Mouse (Mus musculus) CH12.LX (cell line): ENCODE results near the gene E130208F15Rik. TPM values are rescaled to one million over a fixed set of nuclear protein-coding genes. Genes with fewer than 3 reads are reported as not detected.

ENCODE experiments used
- DNase-seq: peaks from one replicate; pipeline ENCODE4 v3.0.0-alpha.2; 2013; ENCODE audit errors: extremely low read depth
- H3K27ac ChIP-seq: 2 replicates; pipeline ENCODE4 v1.5.1; 2012; ENCODE audit warnings: low read depth, mild to moderate bottlenecking, control low read depth, moderate library complexity; ENCODE audit not compliant: insufficient read depth
- H3K27me3 ChIP-seq: replicated peaks from 2 replicates; pipeline ENCODE3; 2012; ENCODE audit warnings: inconsistent platforms
- H3K36me3 ChIP-seq, 2 experiments: replicated peaks in 1 of 2; 2 replicates each; pipeline versions ENCODE3 to v1.6.1; 2012; ENCODE audit warnings: inconsistent platforms in 1 of 2, low read length in 1 of 2, mild to moderate bottlenecking in 1 of 2, mixed read lengths in 1 of 2, moderate library complexity in 1 of 2; ENCODE audit not compliant: control insufficient read depth in 1 of 2, insufficient read depth in 1 of 2
- H3K4me1 ChIP-seq, 2 experiments: 2 replicates each; pipeline ENCODE4 v1.6.1; 2012; ENCODE audit warnings: inconsistent platforms in 1 of 2, moderate library complexity in 1 of 2; ENCODE audit not compliant: insufficient read depth in 2 of 2, control insufficient read depth in 1 of 2
- H3K4me2 ChIP-seq: 2 replicates; pipeline ENCODE4 v1.6.1; 2012; ENCODE audit warnings: low read depth, mild to moderate bottlenecking, control low read depth; ENCODE audit not compliant: poor library complexity, insufficient read depth, severe bottlenecking
- H3K4me3 ChIP-seq, 3 experiments: fragments of 150-350 bp in 1 of 3; sonication (generic) in 1 of 3; replicated peaks in 1 of 3; 2 replicates each; pipeline versions ENCODE3 to v1.5.1; 2011 to 2012; ENCODE audit warnings: low read depth in 2 of 3, low read length in 2 of 3, mild to moderate bottlenecking in 2 of 3, moderate library complexity in 2 of 3, control low read depth in 1 of 3, improper control_type of control experiment in 1 of 3, inconsistent platforms in 1 of 3, mixed read lengths in 1 of 3; ENCODE audit not compliant: poor library complexity in 1 of 3
- H3K79me2 ChIP-seq: replicated peaks from 2 replicates; pipeline ENCODE4 v1.6.1; 2012; ENCODE audit warnings: mild to moderate bottlenecking, moderate library complexity; ENCODE audit not compliant: control insufficient read depth, poor library complexity, insufficient read depth, severe bottlenecking; ENCODE audit errors: extremely low read depth
- H3K9ac ChIP-seq: 2 replicates; pipeline ENCODE4 v1.6.1; 2012; ENCODE audit warnings: low read depth, mild to moderate bottlenecking, control low read depth, moderate library complexity; ENCODE audit not compliant: insufficient read depth
- H3K9me3 ChIP-seq: replicated peaks from 2 replicates; pipeline ENCODE3; 2012; ENCODE audit warnings: low read length, inconsistent platforms, mixed read lengths
- BHLHE40 ChIP-seq: IDR thresholded peaks from 2 replicates; pipeline ENCODE4 v1.6.1; 2011; ENCODE audit warnings: mild to moderate bottlenecking, low read depth, low read length, improper control_type of control experiment
- CHD1 ChIP-seq: IDR thresholded peaks from 2 replicates; pipeline ENCODE4 v1.6.1; 2012; ENCODE audit warnings: low read depth, low read length, improper control_type of control experiment, inconsistent platforms
- CHD2 ChIP-seq: IDR thresholded peaks from 2 replicates; pipeline ENCODE4 v1.6.1; 2011; ENCODE audit warnings: low read length, improper control_type of control experiment
- CTCF ChIP-seq, 2 experiments: IDR thresholded peaks in 1 of 2; conservative IDR thresholded peaks in 1 of 2; 2 replicates each; pipeline ENCODE4 v1.5.1; 2011 to 2012; ENCODE audit warnings: low read depth in 2 of 2, low read length in 2 of 2, improper control_type of control experiment in 1 of 2, inconsistent platforms in 1 of 2, mild to moderate bottlenecking in 1 of 2, moderate library complexity in 1 of 2
- E2F4 ChIP-seq: IDR thresholded peaks from 2 replicates; pipeline ENCODE4 v1.6.1; 2011; ENCODE audit warnings: low read depth, low read length, improper control_type of control experiment; ENCODE audit not compliant: insufficient replicate concordance
- ELF1 ChIP-seq: IDR thresholded peaks from 2 replicates; pipeline ENCODE4 v1.6.1; 2014; ENCODE audit warnings: low read depth, mild to moderate bottlenecking, inconsistent platforms, low read length, improper control_type of control experiment
- ETS1 ChIP-seq: conservative IDR thresholded peaks from 2 replicates; pipeline ENCODE4 v1.6.1; 2012; ENCODE audit warnings: low read depth, mild to moderate bottlenecking, inconsistent platforms, low read length, improper control_type of control experiment, moderate library complexity
- IRF4 ChIP-seq: IDR thresholded peaks from 2 replicates; pipeline ENCODE4 v1.6.1; 2014; ENCODE audit warnings: low read depth, mild to moderate bottlenecking, inconsistent platforms, low read length, improper control_type of control experiment
- JUND ChIP-seq: conservative IDR thresholded peaks from 2 replicates; pipeline ENCODE4 v1.6.1; 2011; ENCODE audit warnings: low read depth, low read length, improper control_type of control experiment
- MAX ChIP-seq: IDR thresholded peaks from 2 replicates; pipeline ENCODE4 v1.6.1; 2011; ENCODE audit warnings: low read length, improper control_type of control experiment
- MAZ ChIP-seq: IDR thresholded peaks from 2 replicates; pipeline ENCODE4 v1.6.1; 2012; ENCODE audit warnings: low read depth, mild to moderate bottlenecking, inconsistent platforms, low read length, improper control_type of control experiment, moderate library complexity
- MYC ChIP-seq: IDR thresholded peaks from 2 replicates; pipeline ENCODE4 v1.6.1; 2011; ENCODE audit warnings: low read depth, mild to moderate bottlenecking, improper control_type of control experiment, low read length
- NELFE ChIP-seq: IDR thresholded peaks from 2 replicates; pipeline ENCODE4 v1.6.1; 2011; ENCODE audit warnings: low read depth, low read length, improper control_type of control experiment
- NRF1 ChIP-seq: IDR thresholded peaks from 2 replicates; pipeline ENCODE4 v1.6.1; 2014; ENCODE audit warnings: low read depth, mild to moderate bottlenecking, inconsistent platforms, low read length, improper control_type of control experiment, moderate library complexity
- PAX5 ChIP-seq: IDR thresholded peaks from 2 replicates; pipeline ENCODE4 v1.6.1; 2012; ENCODE audit warnings: low read length, inconsistent platforms, mixed read lengths
- POLR2AphosphoS2 ChIP-seq: IDR thresholded peaks from 2 replicates; pipeline ENCODE4 v1.6.1; 2011; ENCODE audit warnings: low read depth, low read length, improper control_type of control experiment
- RAD21 ChIP-seq: IDR thresholded peaks from 2 replicates; pipeline ENCODE4 v1.6.1; 2011; ENCODE audit warnings: low read depth, mild to moderate bottlenecking, low read length, improper control_type of control experiment, moderate library complexity
- SMC3 ChIP-seq: IDR thresholded peaks from 2 replicates; pipeline ENCODE4 v1.6.1; 2011; ENCODE audit warnings: low read depth, low read length, improper control_type of control experiment
- TBP ChIP-seq: conservative IDR thresholded peaks from 2 replicates; pipeline ENCODE4 v1.6.1; 2011; ENCODE audit warnings: low read depth, low read length, improper control_type of control experiment
- USF2 ChIP-seq: conservative IDR thresholded peaks from 2 replicates; pipeline ENCODE4 v1.6.1; 2011; ENCODE audit warnings: low read depth, low read length, improper control_type of control experiment
- ZC3H11A ChIP-seq: IDR thresholded peaks from 2 replicates; pipeline ENCODE4 v1.6.1; 2012; ENCODE audit warnings: low read depth, mild to moderate bottlenecking, inconsistent platforms, low read length, improper control_type of control experiment
- ZKSCAN1 ChIP-seq: IDR thresholded peaks from 2 replicates; pipeline ENCODE4 v1.6.1; 2012; ENCODE audit warnings: low read depth, inconsistent platforms, low read length, improper control_type of control experiment, borderline replicate concordance
- ZNF384 ChIP-seq: IDR thresholded peaks from 2 replicates; pipeline ENCODE4 v1.6.1; 2012; ENCODE audit warnings: low read depth, low read length, improper control_type of control experiment, inconsistent platforms
- dilution Hi-C: fragments of 300-500 bp; cut with MboI; formaldehyde crosslinking; loops from 2 replicates; pipeline ENCODE4 v1.14.3; 2020; ENCODE audit warnings: low sequenced_read_pairs; ENCODE audit not compliant: extremely low pct_unique_long_range_greater_than_20kb, extremely low pct_ligation_motif_present
- in situ Hi-C: fragments of 300-500 bp; cut with MboI; formaldehyde crosslinking; loops from 3 replicates; pipeline ENCODE4 v1.14.3; 2019; ENCODE audit warnings: low sequenced_read_pairs, low pct_ligation_motif_present, low pct_unique_long_range_greater_than_20kb, mixed read lengths
- polyA plus RNA-seq: library from polyadenylated mRNA; unstranded; fragments of >175 nt; gene quantifications from 2 replicates; pipeline ENCODE4 v1.2.1, GENCODE M21; 2012; ENCODE audit warnings: low read depth; ENCODE audit not compliant: insufficient read length
- total RNA-seq, 2 experiments: library from RNA; depleted of rRNA; stranded (reverse); fragments of 300-350 nt in 1 of 2; fragments of >200 nt in 1 of 2; gene quantifications; 2 replicates each; pipeline ENCODE4 v1.2.3; 2012 to 2014

Gene E130208F15Rik
- total and polyA plus RNA-seq, 3 experiments = 0.70 to 9.7 (median 5.6) TPM

- peaks cover 20% of the 10 kb centered on the region for H3K27me3 ChIP-seq
- H3K79me2 ChIP-seq = no peaks in the 10 kb centered on the region
- dilution Hi-C loops = no loop called here
- no peak overlapping the region for H3K27ac ChIP-seq
- in situ Hi-C loops = no loop called here
- DNase-seq = no peak
- H3K36me3 ChIP-seq = peaks cover 0 to 15% of the 10 kb centered on the region in 2 experiments
- peaks cover 13 to 40% of the 10 kb centered on the region in 2 experiments for H3K4me1 ChIP-seq
- no peak overlapping the region for H3K4me2 ChIP-seq
- TF ChIP-seq MAX (no peak), NELFE (no peak), CHD2 (no peak), MAZ (no peak), ETS1 (no peak), BHLHE40 (no peak), ZKSCAN1 (no peak), TBP (no peak)
- no peak overlapping the region for H3K9ac ChIP-seq
- peaks cover 18% of the 10 kb centered on the region for H3K9me3 ChIP-seq
- H3K4me3 ChIP-seq = no peak overlapping the region
Observed at GRCm38 (mm10) chr7:30324300-30324944, 2.9 kb downstream of the E130208F15Rik start.

- Histone ChIP-seq H3K36me3 (peaks cover 0 to 5% of the 10 kb centered on the region in 2 experiments), H3K79me2 (no peaks in the 10 kb centered on the region), H3K4me1 (peaks cover 13 to 37% of the 10 kb centered on the region in 2 experiments), H3K9me3 (peaks cover 18% of the 10 kb centered on the region), H3K4me2 (no peak overlapping the region), H3K27ac (no peak overlapping the region), H3K27me3 (peaks cover 28% of the 10 kb centered on the region), H3K9ac (no peak overlapping the region), H3K4me3 (no peak overlapping the region)
- dilution Hi-C loops = no loop called here
- TF ChIP-seq ZNF384 (no peak), MAZ (no peak), ZKSCAN1 (no peak), BHLHE40 (no peak), ELF1 (no peak), JUND (no peak), CHD1 (no peak), USF2 (no peak), NRF1 (no peak), ETS1 (no peak), POLR2AphosphoS2 (no peak), PAX5 (no peak), ZC3H11A (no peak), E2F4 (no peak), MYC (no peak), NELFE (no peak), SMC3 (peak; percentile 22), IRF4 (no peak), RAD21 (peak; percentile 41), MAX (no peak), CTCF (conservative IDR thresholded peaks at IDR 0.05 in 1 of 2, IDR thresholded peaks at IDR 0.05 in 1 of 2; ENCODE audit: low read depth in 2 of 2, low read length in 2 of 2) (peak; percentile 64 to 65)
- in situ Hi-C loops = no loop called here
- peak; percentile 70 for DNase-seq
Observed at GRCm38 (mm10) chr7:30325364-30325763, 3.8 kb downstream of the E130208F15Rik start.
